Mouse (Mus musculus) macrophage (primary cell): ENCODE results near the gene Agxt. TPM values are rescaled to one million over a fixed set of nuclear protein-coding genes. Genes with fewer than 3 reads are reported as not detected.

Experiments used
- polyA plus RNA-seq: library from polyadenylated mRNA; stranded (reverse); fragments of 250-400 nt; gene quantifications from 3 replicates; pipeline ENCODE4 v1.2.4, GENCODE M21; 2018; ENCODE audit warnings: inconsistent platforms

Agxt gene
- polyA plus RNA-seq, 1 experiment from 2014 or later: not detected

Other genes starting within 250 kb of the Agxt start
- 0.10 to 0.14 TPM (median 0.14 TPM) in 3 replicates for gene Ankmy1, start 232.3 kb upstream of the Agxt start, polyA plus RNA-seq
- gene Dusp28, start 228.3 kb upstream of the Agxt start, polyA plus RNA-seq: 1.2 to 12.1 TPM (median 3.2 TPM) in 3 replicates
- gene Rnpepl1, start 224.5 kb upstream of the Agxt start, polyA plus RNA-seq: 45.2 to 67.8 TPM (median 46.2 TPM) in 3 replicates
- 2.8 to 9.3 TPM (median 7.1 TPM) in 3 replicates for gene Capn10, start 200.9 kb upstream of the Agxt start, polyA plus RNA-seq
- gene Gpr35, start 184.4 kb upstream of the Agxt start, polyA plus RNA-seq: 4.5 to 16.1 TPM (median 7.7 TPM) in 3 replicates
- gene Aqp12, start 128.9 kb upstream of the Agxt start, polyA plus RNA-seq: not detected in 3 replicates
- gene Kif1a, start 33.3 kb upstream of the Agxt start, polyA plus RNA-seq: 0.25 to 2.8 TPM (median 0.27 TPM) in 3 replicates
- not detected in 3 replicates for gene 2310007B03Rik, start 25.7 kb downstream of the Agxt start, polyA plus RNA-seq
- gene Crocc2, start 33.5 kb downstream of the Agxt start, polyA plus RNA-seq: not detected in 3 replicates
- gene Sned1, start 100.6 kb downstream of the Agxt start, polyA plus RNA-seq: 0.04 TPM in 2 of 3 replicates, not detected in the other
- gene Mterf4, start 170.7 kb downstream of the Agxt start, polyA plus RNA-seq: 9.7 to 12.9 TPM (median 12.8 TPM) in 3 replicates
- gene Ppp1r7, start 207.6 kb downstream of the Agxt start, polyA plus RNA-seq: 20.2 to 21.5 TPM (median 20.8 TPM) in 3 replicates
- 0.56 to 2.4 TPM (median 0.61 TPM) in 3 replicates for gene Pask, start 208.2 kb downstream of the Agxt start, polyA plus RNA-seq
- 0.28 TPM in 1 of 3 replicates, not detected in the others for gene Ano7, start 238.7 kb downstream of the Agxt start, polyA plus RNA-seq